ENCODE assay signal across 25 mouse cellular contexts in the genomic region with DNA sequence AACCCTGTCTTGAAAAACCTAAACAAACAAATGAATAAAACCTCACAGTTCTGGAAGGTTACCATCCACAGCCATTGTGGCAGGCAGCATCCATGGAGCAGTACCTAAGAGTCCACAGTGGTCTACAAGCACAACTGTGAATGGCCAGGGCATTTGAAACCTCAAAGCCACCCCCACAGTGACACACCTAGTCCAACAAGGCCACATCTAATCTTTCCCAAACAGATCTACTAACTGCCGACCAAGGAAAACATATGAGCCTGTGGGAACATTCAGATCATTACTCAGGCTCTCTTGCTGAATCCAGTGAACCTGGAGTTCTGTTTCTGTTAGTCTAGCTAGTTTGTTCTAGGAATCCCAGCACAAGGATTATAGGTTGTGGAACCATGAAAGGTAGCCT. TPM values are rescaled to one million over a fixed set of nuclear protein-coding genes. Genes with fewer than 3 reads are reported as not detected.
DNase-seq lines count a peak whose midpoint lies in the region; ATAC-seq and TF ChIP-seq lines count a peak whose summit lies in the region.
"Had no signal": no experiment of that assay in that cellular context is flagged by ENCODE, and none has a peak within 500 bp of the region (broad histone marks: within the 10 kb centered on the region; RNA-seq: fewer than 3 reads in every experiment).

No protein-coding gene starts in this region.

- H3K4me3 ChIP-seq in gastrocnemius, adult 2 months = no peak overlapping the region
- no peak overlapping the region for H3K4me3 ChIP-seq in intestine, embryonic 14.5 days (ENCODE audit: low read depth, low read length)
- no peak overlapping the region for H3K4me3 ChIP-seq in intestine, postnatal 0 days (ENCODE audit: low read depth, low read length)
- H3K4me3 ChIP-seq in stomach, postnatal 0 days (ENCODE audit: low read depth, low read length) = no peak overlapping the region
- H3K4me3 ChIP-seq: embryonic facial prominence, embryonic 10.5 days; embryonic facial prominence, embryonic 12.5 days; forebrain, embryonic 13.5 days; forebrain, embryonic 15.5 days had no signal

- H3K27ac ChIP-seq in gastrocnemius, adult 2 months = peak overlapping the region; percentile 64
- no peak overlapping the region for H3K27ac ChIP-seq in intestine, embryonic 14.5 days (ENCODE audit: low read depth)
- no peak overlapping the region for H3K27ac ChIP-seq in intestine, postnatal 0 days (ENCODE audit: low read depth, low read length)
- no peak overlapping the region for H3K27ac ChIP-seq in stomach, postnatal 0 days (replicated peaks)
- H3K27ac ChIP-seq: embryonic facial prominence, embryonic 10.5 days; embryonic facial prominence, embryonic 12.5 days; forebrain, embryonic 13.5 days; forebrain, embryonic 15.5 days had no signal

- no peak for ATAC-seq in intestine, embryonic 14.5 days (replicated peaks; ENCODE audit: low FRiP score, low TSS enrichment, low read depth)
- ATAC-seq in intestine, postnatal 0 days = no peak
- peak; percentile 81; the same call in 1 of the 2 replicates for ATAC-seq in stomach, postnatal 0 days (ENCODE audit: low FRiP score, low TSS enrichment)
- ATAC-seq: activated CD4-positive, CD25-positive, alpha-beta regulatory T cell, adult 4 months; CD4-positive, CD25-positive, alpha-beta regulatory T cell, adult 4 months; forebrain, embryonic 13.5 days; forebrain, embryonic 15.5 days; forebrain, postnatal 0 days; Patski had no signal

- H3K4me1 ChIP-seq in intestine, embryonic 14.5 days (replicated peaks; ENCODE audit: control insufficient read depth, insufficient read depth, low read length) = peaks cover 8% of the 10 kb centered on the region
- H3K4me1 ChIP-seq in intestine, postnatal 0 days (replicated peaks; ENCODE audit: control insufficient read depth, insufficient read depth, low read length) = 0 out of 2 replicates have a peak, but pooled peaks cover 4% of the 10 kb centered on the region
- no peaks in the 10 kb centered on the region for H3K4me1 ChIP-seq in stomach, postnatal 0 days (replicated peaks; ENCODE audit: control insufficient read depth, insufficient read depth)
- H3K4me1 ChIP-seq: forebrain, embryonic 13.5 days; forebrain, embryonic 15.5 days had no signal

- WGBS in intestine, embryonic 14.5 days = 57% methylated on average over 1 of the region's 1 CpGs
- 44% methylated on average over 1 of the region's 1 CpGs for WGBS in intestine, postnatal 0 days
- WGBS in stomach, postnatal 0 days = 48% methylated on average over 1 of the region's 1 CpGs

- intact Hi-C loops in gastrocnemius, adult 2 months (cut with DNase I) = loop anchor here (5.0 kb wide), 1 partner anchor 44 kb away; a partner anchor contains a TSS

- no peaks in the 10 kb centered on the region for H3K36me3 ChIP-seq in intestine, embryonic 14.5 days (ENCODE audit: control insufficient read depth, insufficient read depth, low read length)
- no peaks in the 10 kb centered on the region for H3K36me3 ChIP-seq in intestine, postnatal 0 days (ENCODE audit: control insufficient read depth, insufficient read depth)
- H3K36me3 ChIP-seq in stomach, postnatal 0 days (ENCODE audit: control insufficient read depth, insufficient read depth, low read length) = no peaks in the 10 kb centered on the region
- H3K36me3 ChIP-seq: embryonic facial prominence, embryonic 10.5 days; embryonic facial prominence, embryonic 12.5 days; forebrain, embryonic 15.5 days; G1E had no signal

- no peak overlapping the region for H3K9ac ChIP-seq in intestine, embryonic 14.5 days (ENCODE audit: low read length)
- no peak overlapping the region for H3K9ac ChIP-seq in intestine, postnatal 0 days (ENCODE audit: low read depth, low read length)
- H3K9ac ChIP-seq in stomach, postnatal 0 days (ENCODE audit: low read length) = no peak overlapping the region
- H3K9ac ChIP-seq: embryonic facial prominence, embryonic 12.5 days; forebrain, embryonic 13.5 days; forebrain, embryonic 15.5 days; forebrain, postnatal 0 days had no signal

- H3K27me3 ChIP-seq in intestine, embryonic 14.5 days (replicated peaks; ENCODE audit: control insufficient read depth, insufficient read depth, low read length) = no peaks in the 10 kb centered on the region
- no peaks in the 10 kb centered on the region for H3K27me3 ChIP-seq in intestine, postnatal 0 days (replicated peaks; ENCODE audit: control insufficient read depth, insufficient read depth, low read length)
- H3K27me3 ChIP-seq in stomach, postnatal 0 days (ENCODE audit: control insufficient read depth, insufficient read depth, low read length) = no peaks in the 10 kb centered on the region
- H3K27me3 ChIP-seq: CH12.LX; embryonic facial prominence, embryonic 12.5 days; forebrain, embryonic 13.5 days; forebrain, embryonic 15.5 days; Patski had no signal

- H3K9me3 ChIP-seq in intestine, embryonic 14.5 days (ENCODE audit: control insufficient read depth, low read length) = no peaks in the 10 kb centered on the region
- H3K9me3 ChIP-seq in intestine, postnatal 0 days (ENCODE audit: control insufficient read depth) = no peaks in the 10 kb centered on the region
- H3K9me3 ChIP-seq in stomach, postnatal 0 days (ENCODE audit: control insufficient read depth, low read length) = no peaks in the 10 kb centered on the region
- H3K9me3 ChIP-seq: embryonic facial prominence, embryonic 10.5 days; embryonic facial prominence, embryonic 12.5 days; forebrain, embryonic 13.5 days; forebrain, embryonic 15.5 days; G1E had no signal

- TF ChIP-seq CTCF in gastrocnemius, adult 2 months (IDR thresholded peaks at IDR 0.05) = no peak
- no peak for TF ChIP-seq CTCF in intestine, postnatal 0 days (IDR thresholded peaks at IDR 0.05; ENCODE audit: low read depth)
- no peak for TF ChIP-seq CTCF in stomach, postnatal 0 days (IDR thresholded peaks at IDR 0.05; ENCODE audit: low read depth)

- no peak overlapping the region for H3K4me2 ChIP-seq in intestine, embryonic 14.5 days (ENCODE audit: low read length)
- H3K4me2 ChIP-seq in intestine, postnatal 0 days (replicated peaks; ENCODE audit: low read depth) = no peak overlapping the region
- H3K4me2 ChIP-seq in stomach, postnatal 0 days (replicated peaks; ENCODE audit: low read depth) = no peak overlapping the region
- H3K4me2 ChIP-seq: embryonic facial prominence, embryonic 12.5 days; forebrain, embryonic 13.5 days; forebrain, embryonic 15.5 days had no signal

- no peak for DNase-seq in gastrocnemius, adult 2 months
- no peak for DNase-seq in gastrocnemius, postnatal 4 days (ENCODE audit: low spot score in 2 of 2)
- peak; percentile 27 for DNase-seq in intestine, embryonic 14.5 days (ENCODE audit: low spot score)
- peak; percentile 40 for DNase-seq in stomach, postnatal 0 days (ENCODE audit: low spot score)
- no peak for DNase-seq in frontal cortex, adult 2 months (ENCODE audit: extremely low spot score in 1 of 2, low spot score in 1 of 2)
- DNase-seq: adrenal gland, adult 8-10 months; adrenal gland, postnatal 14 days; adrenal gland, postnatal 36 days; B cell, adult 2 months; cerebellum, adult 11 months; cerebellum, adult 18-20 months; cerebellum, adult 8-10 months; cerebellum, adult 9-11 months; cerebellum, postnatal 14 days; forebrain, postnatal 0 days had no signal

- no peak for TF ChIP-seq EP300 in stomach, postnatal 0 days (optimal IDR thresholded peaks at IDR 0.05)

RNA-seq across cellular contexts. Expression of a gene that starts 44.7 kb away (rescaled TPM):
- 10 to 100 TPM in 1 of 2 experiments, 1 to 10 TPM in 1; 7.3 to 21.1 TPM for total RNA-seq in gastrocnemius, adult 2 months (2021)
- 10 to 100 TPM; 40.0 to 40.5 TPM for total RNA-seq in gastrocnemius, postnatal 4 days (2021)
- 87.5 and 96.7 TPM in 2 replicates for polyA plus RNA-seq in intestine, embryonic 14.5 days (2014; fragmentation: Nextera tagmentation; extraction: Ambion mirVana)
- polyA plus RNA-seq in intestine, postnatal 0 days (2015; fragmentation: Nextera tagmentation; extraction: Ambion mirVana) = 75.2 and 76.0 TPM in 2 replicates
- 36.9 and 37.7 TPM in 2 replicates for polyA plus RNA-seq in stomach, postnatal 0 days (2015; fragmentation: Nextera tagmentation; extraction: Ambion mirVana)
- 88.6 and 94.2 TPM in 2 replicates for polyA plus RNA-seq in frontal cortex, adult 2 months (2012; rRNA removed)

RNA-seq across cellular contexts. Expression of a gene that starts 44.9 kb away (rescaled TPM):
- 1 to 10 TPM; 1.6 to 2.6 TPM for total RNA-seq in gastrocnemius, adult 2 months (2021)
- 10 to 100 TPM in 1 of 2 experiments, 1 to 10 TPM in 1; 9.7 to 10.2 TPM for total RNA-seq in gastrocnemius, postnatal 4 days (2021)
- 4.4 and 5.8 TPM in 2 replicates for polyA plus RNA-seq in intestine, embryonic 14.5 days (2014; fragmentation: Nextera tagmentation; extraction: Ambion mirVana)
- polyA plus RNA-seq in intestine, postnatal 0 days (2015; fragmentation: Nextera tagmentation; extraction: Ambion mirVana) = 5.1 and 5.5 TPM in 2 replicates
- 1.3 TPM in 2 replicates for polyA plus RNA-seq in stomach, postnatal 0 days (2015; fragmentation: Nextera tagmentation; extraction: Ambion mirVana)
- 5.7 and 7.9 TPM in 2 replicates for polyA plus RNA-seq in frontal cortex, adult 2 months (2012; rRNA removed)

Comparison
In these comparisons a context has a peak if more than half of its experiments do, and no peak if none do; other contexts are left out.
1. DNase-seq: peak in intestine, embryonic 14.5 days (single experiment) and stomach, postnatal 0 days (single experiment); none in gastrocnemius, adult 2 months (single experiment), gastrocnemius, postnatal 4 days (0 of 2) and frontal cortex, adult 2 months (0 of 2).